8 mouse cellular contexts compared by ENCODE assay signal in the genomic region with DNA sequence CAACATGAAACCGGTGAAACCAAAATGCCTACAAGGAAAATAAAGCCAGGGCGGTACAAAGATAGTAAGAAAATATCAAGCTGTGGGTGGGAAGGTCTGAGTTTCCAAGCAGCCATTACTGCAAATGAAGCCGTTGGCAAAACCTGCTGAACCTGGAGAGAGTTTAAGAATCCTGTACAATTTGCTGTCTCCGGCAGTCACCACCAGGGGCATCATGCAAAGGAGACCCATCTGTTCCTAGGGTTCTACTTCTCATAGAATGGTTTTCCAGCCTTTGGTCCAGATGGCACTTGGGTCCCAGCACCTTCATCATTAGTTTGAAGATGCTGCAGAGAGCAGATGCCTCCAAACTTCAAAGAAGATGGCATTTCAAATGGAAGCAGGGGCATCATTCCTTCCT.
DNase-seq lines count a peak whose midpoint lies in the region; TF ChIP-seq lines count a peak whose summit lies in the region.

No protein-coding gene starts in this region.

- DNase-seq in embryo, embryonic 10 days (ENCODE audit: low spot score), result peak; percentile 22
- DNase-seq in embryo, embryonic 9.5 days (ENCODE audit: extremely low spot score), result no peak
- peak; percentile 19 for DNase-seq in left cerebral cortex, postnatal 4 days
- DNase-seq in left cerebral cortex, postnatal 36 days (ENCODE audit: low spot score in 2 of 2), result no peak
- peak; percentile 11 for DNase-seq in brain, embryonic 14.5 days (ENCODE audit: low read depth)
- peak; percentile 14 for DNase-seq in retina, postnatal 1 day
- DNase-seq in gastrocnemius, postnatal 36 days, result no peak
- DNase-seq in right cerebral cortex, postnatal 14 days, result no peak

- peak; percentile 47; the same call in 1 of the 2 replicates for TF ChIP-seq CTCF in brain, embryonic 14.5 days (IDR thresholded peaks at IDR 0.05; ENCODE audit: borderline replicate concordance, extremely low read depth, insufficient read depth, insufficient read length)

- TF ChIP-seq POLR2A in brain, embryonic 14.5 days (IDR thresholded peaks at IDR 0.05; ENCODE audit: borderline replicate concordance, extremely low read depth, insufficient read depth, insufficient read length, poor library complexity, severe bottlenecking), result no peak

- intact Hi-C loops in left cerebral cortex, postnatal 4 days (cut with DNase I), result no loop called here
- intact Hi-C loops in left cerebral cortex, postnatal 36 days (cut with DNase I), result no loop called here
- intact Hi-C loops in gastrocnemius, postnatal 36 days (cut with DNase I), result no loop called here

Comparison
In these comparisons a context has a peak if more than half of its experiments do, and no peak if none do; other contexts are left out.
1. DNase-seq: peak in embryo, embryonic 10 days (single experiment), left cerebral cortex, postnatal 4 days (single experiment), brain, embryonic 14.5 days (single experiment) and retina, postnatal 1 day (single experiment); none in embryo, embryonic 9.5 days (single experiment), left cerebral cortex, postnatal 36 days (0 of 2), gastrocnemius, postnatal 36 days (0 of 2) and right cerebral cortex, postnatal 14 days (single experiment).